Mouse (Mus musculus): Measurements from ENCODE around the gene Pax2. TPM values are rescaled to one million over a fixed set of nuclear protein-coding genes. Genes with fewer than 3 reads are reported as not detected.

Pax2 gene
- total and polyA plus RNA-seq, 2 experiments from 2014 or later = not detected

DNA sequence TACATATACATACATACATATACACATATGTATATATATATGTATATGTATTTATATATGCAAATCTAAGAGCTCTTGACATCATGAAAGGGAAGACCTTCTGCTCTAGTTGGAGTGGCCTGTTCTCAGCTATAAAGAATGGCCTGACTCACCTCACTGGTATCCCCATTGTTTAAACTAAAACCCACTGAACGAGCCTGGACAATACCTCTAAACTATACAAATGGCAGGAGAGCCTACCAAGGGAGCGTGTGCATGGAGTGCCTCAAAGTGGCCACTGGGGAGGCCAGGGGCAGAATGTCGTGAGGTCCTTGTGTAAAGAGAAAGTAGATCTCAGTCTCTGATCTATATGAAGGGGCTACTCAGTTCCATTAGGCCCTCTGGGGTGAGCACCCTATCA lies 26.1 kb downstream of the Pax2 start:
- Histone ChIP-seq H3K36me3 (replicated peaks; ENCODE audit: control insufficient read depth, insufficient read depth, low read length) (no peaks in the 10 kb centered on the region), H3K4me3 (ENCODE audit: low read depth, low read length) (no peak overlapping the region), H3K27me3 (ENCODE audit: control insufficient read depth, insufficient read depth, low read length) (peaks cover 7% of the 10 kb centered on the region; the same call in 1 of the 2 replicates), H3K9me3 (replicated peaks; ENCODE audit: control insufficient read depth, low read length) (no peaks in the 10 kb centered on the region), H3K4me2 (ENCODE audit: low read depth, low read length) (no peak overlapping the region), H3K4me1 (ENCODE audit: control insufficient read depth, insufficient read depth) (no peaks in the 10 kb centered on the region), H3K27ac (ENCODE audit: low read depth) (no peak overlapping the region), H3K9ac (replicated peaks; ENCODE audit: low read depth, low read length) (no peak overlapping the region)
- 56% methylated on average over 3 of the region's 3 CpGs for WGBS
- ATAC-seq (ENCODE audit: insufficient read depth, low read depth) (no peak), DNase-seq (ENCODE audit: low spot score) (no peak)
- TF ChIP-seq CTCF (IDR thresholded peaks at IDR 0.05; ENCODE audit: low read depth) = no peak
- TF ChIP-seq EP300 (IDR thresholded peaks at IDR 0.05; ENCODE audit: low read depth) = no peak

DNA sequence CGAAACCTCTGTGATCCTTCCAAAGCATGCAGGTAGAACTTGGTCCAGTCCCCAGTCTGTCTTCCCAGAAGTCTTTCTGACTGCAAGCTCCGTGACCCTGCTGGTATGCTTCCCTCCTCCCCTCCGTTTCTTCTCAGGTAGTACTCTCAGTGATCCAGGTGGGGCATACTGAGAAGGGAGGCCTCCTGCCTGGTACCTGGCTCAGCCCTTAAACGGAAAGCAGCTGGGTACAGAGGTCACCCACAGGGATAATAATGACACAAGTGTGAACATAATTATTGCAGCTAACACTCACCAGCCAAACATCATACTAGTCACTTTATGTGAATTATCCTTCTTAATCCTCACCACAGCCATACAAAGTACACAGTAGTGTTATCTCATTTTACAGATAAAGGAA lies 28.5 kb downstream of the Pax2 start:
- no peak overlapping the region for H3K9ac ChIP-seq (replicated peaks; ENCODE audit: low read depth, low read length)
- no peak overlapping the region for H3K4me3 ChIP-seq (ENCODE audit: low read depth, low read length)
- 41% methylated on average over 4 of the region's 4 CpGs for WGBS
- no peaks in the 10 kb centered on the region for H3K9me3 ChIP-seq (replicated peaks; ENCODE audit: control insufficient read depth, low read length)
- H3K36me3 ChIP-seq (replicated peaks; ENCODE audit: control insufficient read depth, insufficient read depth, low read length) = no peaks in the 10 kb centered on the region
- ATAC-seq (ENCODE audit: insufficient read depth, low read depth) (no peak), DNase-seq (ENCODE audit: low spot score) (no peak)
- peaks cover 7% of the 10 kb centered on the region; the same call in 1 of the 2 replicates for H3K27me3 ChIP-seq (ENCODE audit: control insufficient read depth, insufficient read depth, low read length)
- TF ChIP-seq CTCF (IDR thresholded peaks at IDR 0.05; ENCODE audit: low read depth) (no peak), EP300 (IDR thresholded peaks at IDR 0.05; ENCODE audit: low read depth) (no peak)
- no peaks in the 10 kb centered on the region for H3K4me1 ChIP-seq (ENCODE audit: control insufficient read depth, insufficient read depth)
- no peak overlapping the region for H3K4me2 ChIP-seq (ENCODE audit: low read depth, low read length)
- H3K27ac ChIP-seq (ENCODE audit: low read depth) = no peak overlapping the region

DNA sequence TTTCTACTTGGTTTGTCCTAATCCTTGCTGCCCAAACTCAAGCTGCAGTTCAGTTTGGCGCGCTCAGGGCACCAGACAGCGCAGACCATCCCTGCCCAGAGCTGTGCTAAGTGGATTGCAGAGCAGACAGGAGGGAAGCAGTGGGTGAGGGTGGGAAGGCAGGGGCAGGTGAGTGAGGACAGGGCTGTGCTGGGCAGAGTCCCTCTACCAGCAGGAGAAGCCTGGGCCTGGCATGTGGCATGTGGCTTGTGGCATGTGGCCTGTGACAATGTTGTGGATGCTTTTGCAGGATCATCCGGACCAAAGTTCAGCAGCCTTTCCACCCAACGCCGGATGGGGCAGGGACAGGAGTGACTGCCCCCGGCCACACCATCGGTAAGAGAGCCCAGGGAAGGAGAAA lies 32.6 kb downstream of the Pax2 start:
- Histone ChIP-seq H3K27ac (ENCODE audit: low read depth) (no peak overlapping the region), H3K9ac (replicated peaks; ENCODE audit: low read depth, low read length) (no peak overlapping the region), H3K4me2 (ENCODE audit: low read depth, low read length) (no peak overlapping the region), H3K4me3 (ENCODE audit: low read depth, low read length) (no peak overlapping the region), H3K36me3 (replicated peaks; ENCODE audit: control insufficient read depth, insufficient read depth, low read length) (no peaks in the 10 kb centered on the region), H3K4me1 (ENCODE audit: control insufficient read depth, insufficient read depth) (no peaks in the 10 kb centered on the region), H3K27me3 (ENCODE audit: control insufficient read depth, insufficient read depth, low read length) (peaks cover 8% of the 10 kb centered on the region), H3K9me3 (replicated peaks; ENCODE audit: control insufficient read depth, low read length) (no peaks in the 10 kb centered on the region)
- WGBS = 87% methylated on average over 8 of the region's 8 CpGs
- no peak for DNase-seq (ENCODE audit: low spot score)
- ATAC-seq (ENCODE audit: insufficient read depth, low read depth) = no peak
- TF ChIP-seq CTCF (IDR thresholded peaks at IDR 0.05; ENCODE audit: low read depth) (no peak), EP300 (IDR thresholded peaks at IDR 0.05; ENCODE audit: low read depth) (no peak)

DNA sequence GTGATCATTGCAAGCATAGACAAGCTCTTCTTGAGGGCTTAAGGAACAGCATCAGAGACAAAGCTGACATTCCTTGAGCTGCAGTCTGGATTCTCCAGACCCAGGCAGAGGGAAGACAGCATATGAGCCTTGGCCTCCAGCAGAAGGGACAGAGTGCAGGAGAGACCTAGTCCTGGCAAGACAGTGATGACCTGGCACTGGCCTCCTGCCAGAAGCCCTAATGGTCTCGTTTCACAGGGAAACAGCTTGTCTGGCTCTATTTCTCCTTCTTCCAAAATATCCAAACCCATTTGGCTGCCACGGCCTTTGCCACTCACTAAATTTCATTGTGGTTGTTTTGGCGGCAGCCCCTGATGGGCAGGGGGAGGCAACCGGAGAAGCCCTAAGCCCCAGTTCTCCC lies 36.1 kb downstream of the Pax2 start:
- no peaks in the 10 kb centered on the region for H3K36me3 ChIP-seq (replicated peaks; ENCODE audit: control insufficient read depth, insufficient read depth, low read length)
- DNase-seq (ENCODE audit: low spot score) (no peak), ATAC-seq (ENCODE audit: insufficient read depth, low read depth) (no peak)
- no peak overlapping the region for H3K27ac ChIP-seq (ENCODE audit: low read depth)
- WGBS = 58% methylated on average over 4 of the region's 4 CpGs
- no peak overlapping the region for H3K4me2 ChIP-seq (ENCODE audit: low read depth, low read length)
- no peaks in the 10 kb centered on the region for H3K9me3 ChIP-seq (replicated peaks; ENCODE audit: control insufficient read depth, low read length)
- H3K27me3 ChIP-seq (ENCODE audit: control insufficient read depth, insufficient read depth, low read length) = peaks cover 6% of the 10 kb centered on the region; the same call in 1 of the 2 replicates
- H3K9ac ChIP-seq (replicated peaks; ENCODE audit: low read depth, low read length) = no peak overlapping the region
- H3K4me3 ChIP-seq (ENCODE audit: low read depth, low read length) = no peak overlapping the region
- TF ChIP-seq CTCF (IDR thresholded peaks at IDR 0.05; ENCODE audit: low read depth) (no peak), EP300 (IDR thresholded peaks at IDR 0.05; ENCODE audit: low read depth) (no peak)
- no peaks in the 10 kb centered on the region for H3K4me1 ChIP-seq (ENCODE audit: control insufficient read depth, insufficient read depth)

DNA sequence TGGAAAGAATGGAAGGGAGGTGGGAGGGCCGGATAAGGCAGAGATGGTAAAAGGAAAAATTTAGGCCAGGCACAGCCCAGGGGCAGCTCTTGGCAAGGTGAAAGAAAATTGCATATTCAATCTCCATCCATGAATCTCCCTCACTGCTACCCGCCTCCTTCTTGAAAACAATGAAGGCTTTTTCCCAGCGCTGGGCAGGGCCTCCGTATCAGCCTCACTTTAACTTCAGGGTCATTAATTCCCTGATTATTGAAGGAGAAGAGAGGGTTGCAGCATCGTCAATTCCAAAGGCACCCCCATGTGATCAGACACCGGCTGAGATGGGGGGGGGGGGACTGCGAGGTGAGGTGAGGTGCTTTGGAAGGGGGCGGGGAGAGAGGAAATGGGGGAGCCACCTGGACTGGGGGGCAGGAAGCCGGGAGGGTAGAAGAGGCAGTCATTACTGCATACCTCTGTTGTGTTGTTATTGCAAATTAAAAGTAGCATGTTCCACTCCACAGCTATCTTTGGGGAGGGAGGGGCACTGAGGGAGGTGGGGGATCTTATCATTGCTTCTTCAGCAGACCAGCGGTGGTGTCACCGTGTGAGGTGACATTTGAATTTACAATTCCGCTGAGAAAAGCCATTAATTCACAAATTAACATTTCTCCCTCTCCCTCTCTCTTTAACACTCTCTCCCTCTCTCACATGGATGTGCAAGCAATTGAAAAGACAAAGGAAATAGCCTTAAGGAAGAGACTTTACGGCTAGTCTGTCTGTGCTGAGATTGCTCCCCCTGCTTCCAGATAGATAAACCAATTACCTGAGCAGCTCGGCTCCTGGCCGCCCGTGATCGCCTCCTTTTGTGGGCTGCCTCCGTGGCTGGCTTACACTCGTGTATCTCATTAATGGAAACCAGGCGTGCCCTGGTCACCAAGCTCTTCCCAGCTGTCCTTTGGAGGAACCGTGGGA lies 41.5 kb downstream of the Pax2 start:
- no peak for ATAC-seq (ENCODE audit: insufficient read depth, low read depth)
- H3K27me3 ChIP-seq (ENCODE audit: control insufficient read depth, insufficient read depth, low read length) = no peaks in the 10 kb centered on the region; the same call in 1 of the 2 replicates

More for the DNA sequence above, 41.5 kb downstream of the Pax2 start:
- no peak overlapping the region for H3K4me3 ChIP-seq (ENCODE audit: low read depth, low read length)
- no peak overlapping the region for H3K27ac ChIP-seq (ENCODE audit: low read depth)
- H3K4me2 ChIP-seq (ENCODE audit: low read depth, low read length) = no peak overlapping the region
- no peak for DNase-seq (ENCODE audit: low spot score)
- H3K9ac ChIP-seq (replicated peaks; ENCODE audit: low read depth, low read length) = no peak overlapping the region
- H3K4me1 ChIP-seq (ENCODE audit: control insufficient read depth, insufficient read depth) = no peaks in the 10 kb centered on the region
- no peak for TF ChIP-seq EP300 (IDR thresholded peaks at IDR 0.05; ENCODE audit: low read depth)
- TF ChIP-seq CTCF (IDR thresholded peaks at IDR 0.05; ENCODE audit: low read depth) = no peak
- 28% methylated on average over 21 of the region's 21 CpGs for WGBS
- no peaks in the 10 kb centered on the region for H3K36me3 ChIP-seq (replicated peaks; ENCODE audit: control insufficient read depth, insufficient read depth, low read length)
- H3K9me3 ChIP-seq (replicated peaks; ENCODE audit: control insufficient read depth, low read length) = no peaks in the 10 kb centered on the region

All from heart, postnatal 0 days (tissue).